Mouse (Mus musculus): ENCODE data around the gene Ckm.

Ckm gene

DNA sequence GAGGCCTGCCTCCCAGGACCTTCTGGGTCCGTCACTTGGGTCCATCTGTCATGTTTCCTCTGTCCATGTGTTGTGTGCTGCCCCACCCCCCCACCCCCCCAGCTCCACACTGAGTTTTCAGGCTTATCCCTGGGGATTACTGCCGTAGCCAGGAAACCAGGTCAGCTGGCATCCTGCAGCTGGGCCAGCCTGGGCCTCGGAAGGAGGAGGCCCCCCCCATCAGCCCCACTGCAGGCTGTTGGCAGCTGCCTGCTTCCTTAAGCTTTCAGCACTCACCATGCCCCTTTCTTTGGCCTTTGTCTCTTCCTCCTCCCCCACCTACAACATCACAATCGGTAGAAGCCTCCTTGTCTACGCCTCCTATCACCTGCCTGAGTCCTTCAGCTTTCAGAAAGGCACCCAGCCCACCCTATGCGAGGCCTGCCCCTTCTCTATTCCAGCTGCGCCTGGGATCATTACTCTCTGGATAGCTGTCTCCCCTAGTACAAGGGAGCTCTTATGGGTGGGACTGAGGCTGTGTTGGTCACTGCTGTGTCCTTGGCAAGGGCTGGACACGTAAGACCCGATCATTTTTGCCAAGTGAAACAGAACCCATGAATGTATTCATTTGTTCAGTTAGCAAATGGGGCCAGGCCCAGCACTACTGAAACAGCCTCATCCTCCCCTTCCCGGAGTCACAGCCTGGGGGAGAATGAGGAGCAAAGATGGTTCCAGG is 15.7 kb upstream of the Ckm start:
- DNase-seq (ENCODE audit: low spot score in 2 of 2) = no peak

DNA sequence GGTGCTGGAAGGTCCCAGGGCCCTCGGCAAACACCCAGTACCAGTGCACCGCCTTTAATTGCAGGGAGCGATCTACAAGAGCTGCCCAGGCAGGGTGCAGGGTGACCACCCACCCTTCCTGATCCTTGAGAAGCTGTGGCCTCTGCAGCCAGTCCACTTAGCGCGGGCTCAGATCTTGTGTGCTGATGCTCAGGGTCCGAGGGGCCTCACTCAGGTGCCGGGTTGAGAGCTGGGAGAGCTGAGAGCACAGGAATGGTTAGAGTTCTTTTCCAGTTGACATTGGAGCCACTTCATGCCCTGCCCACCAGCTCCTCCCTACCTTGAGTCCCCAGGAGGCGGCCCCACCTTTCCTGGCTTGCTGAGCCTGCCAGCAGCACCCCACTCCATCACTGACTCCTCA is 10.1 kb upstream of the Ckm start:
- no peak for DNase-seq (ENCODE audit: low spot score in 2 of 2)

DNA sequence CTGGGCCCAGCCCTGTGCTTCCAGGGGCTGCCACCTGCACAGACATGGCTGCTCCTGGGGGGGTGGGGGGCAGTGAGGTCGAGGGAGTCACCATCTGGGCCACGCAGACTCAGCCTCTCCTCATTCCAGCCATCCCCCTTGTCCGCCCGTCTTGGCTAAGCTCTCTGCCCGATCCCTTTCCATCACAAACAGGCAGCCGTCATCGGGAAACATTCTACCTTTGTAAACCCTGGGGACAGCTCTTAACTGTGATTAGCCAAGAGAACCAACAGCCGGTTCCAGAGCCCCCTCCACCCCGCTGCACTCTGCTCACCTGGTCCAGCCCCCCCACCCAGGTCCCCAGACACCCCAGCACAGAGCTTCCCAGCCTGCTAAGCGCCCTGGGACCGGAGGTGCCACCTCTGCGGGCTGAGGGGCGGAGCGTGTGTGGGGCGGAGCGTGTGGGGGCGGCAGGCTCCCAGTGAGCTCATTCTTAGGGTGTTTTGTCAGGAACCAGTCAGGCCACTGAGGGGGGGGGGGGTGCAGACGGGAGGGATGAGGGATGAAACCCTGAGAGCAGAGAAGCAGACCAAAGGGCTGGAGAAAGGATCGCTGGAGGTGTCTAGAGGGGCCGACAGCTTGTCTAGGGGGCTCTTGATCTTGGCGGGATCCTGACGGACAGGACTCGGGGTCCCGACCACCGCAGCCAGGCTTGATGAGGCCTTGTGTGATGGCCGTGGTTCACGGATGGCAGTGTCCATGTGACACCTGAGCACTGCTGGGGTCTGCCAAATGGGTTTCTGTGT is 4.9 kb upstream of the Ckm start:
- DNase-seq (ENCODE audit: low spot score in 2 of 2) = peak; percentile 62 to 71

DNA sequence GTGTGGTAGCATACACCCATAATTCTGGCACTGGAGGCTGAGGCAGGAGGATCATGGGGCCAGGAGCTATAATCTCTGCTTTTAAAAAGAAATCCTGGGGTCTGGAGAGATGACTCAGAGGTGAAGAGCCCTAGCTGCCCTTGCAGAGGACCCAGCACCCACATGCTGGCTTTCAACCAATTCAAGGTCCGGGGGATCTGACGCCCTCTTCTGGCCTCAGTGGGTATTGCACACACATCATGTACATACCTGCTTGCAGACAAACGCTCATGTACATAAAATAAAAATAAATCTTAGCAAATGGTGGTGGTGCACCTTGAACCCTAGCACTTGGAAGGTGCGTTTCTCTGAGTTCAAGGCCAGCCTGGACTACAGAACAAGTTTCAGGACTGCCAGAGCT is 3.6 kb upstream of the Ckm start:
- no peak for DNase-seq (ENCODE audit: low spot score in 2 of 2)

DNA sequence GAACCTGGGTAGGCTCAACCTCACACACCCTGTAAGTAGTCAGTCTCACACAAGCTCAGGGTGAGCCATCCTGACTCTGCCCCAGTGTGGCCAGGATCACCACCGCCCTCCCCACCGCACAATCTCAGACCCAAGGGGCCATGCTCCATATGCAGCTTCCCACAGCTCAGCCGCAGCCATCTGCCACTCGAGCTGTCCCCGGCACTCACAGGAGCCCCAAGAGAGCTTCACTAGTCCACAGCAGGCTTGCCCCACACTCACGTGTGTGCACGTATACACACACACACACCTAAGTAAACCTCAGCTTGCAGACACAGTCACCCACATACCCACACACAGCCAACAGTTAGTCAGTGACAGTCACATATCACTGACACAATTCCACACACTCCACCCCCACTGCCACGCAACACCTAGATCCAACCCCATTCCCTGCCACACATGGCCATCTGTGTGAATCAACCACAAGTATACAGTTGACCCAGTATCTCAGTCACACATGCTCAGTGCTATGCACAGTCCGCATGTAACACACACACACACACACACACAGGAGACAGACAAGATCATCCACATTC is 2.0 kb upstream of the Ckm start:
- DNase-seq (ENCODE audit: low spot score in 2 of 2) = no peak

DNA sequence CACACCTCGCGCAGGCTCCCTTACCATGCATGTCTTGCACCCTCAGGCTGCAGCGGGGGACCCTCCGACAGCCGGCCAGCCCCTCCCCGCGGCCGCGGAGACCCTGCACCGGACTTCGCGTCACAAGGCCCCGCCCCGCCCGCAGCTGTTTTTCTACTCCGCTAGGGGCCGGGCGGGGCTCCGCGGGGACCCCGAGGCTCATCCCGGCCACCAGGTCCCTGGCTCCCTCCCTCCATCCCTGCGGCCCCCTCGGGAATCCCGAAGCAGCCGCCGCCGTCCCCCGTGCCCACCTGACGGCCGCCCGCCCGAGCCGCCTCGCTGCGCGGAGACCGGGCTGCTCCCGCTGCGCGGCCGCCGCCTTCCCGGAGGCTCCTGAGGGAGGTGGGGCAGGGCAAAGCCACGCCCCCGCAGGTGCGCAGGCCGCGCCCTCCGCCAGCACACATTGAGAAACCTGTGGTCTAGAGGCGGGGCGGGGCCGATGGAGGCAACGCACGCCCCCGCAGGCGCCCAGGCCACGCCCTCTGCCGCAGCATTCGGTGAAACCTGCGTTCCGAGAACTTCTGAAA is 762 bp upstream of the Ckm start, which contains the start of gene Klc3:
Gene Klc3, minus strand, starts transcription at position 374 of the 566 bp plus-strand sequence.
- peak; percentile 71 to 73 for DNase-seq (ENCODE audit: low spot score in 2 of 2)

- peak; percentile 74 to 80 for DNase-seq (ENCODE audit: low spot score in 2 of 2)
Measured at GRCm38 (mm10) chr7:19405417-19405816, 841 bp downstream of the Ckm start.

GRCm38 (mm10) chr7:19409753-19410152 is 5.2 kb downstream of the Ckm start:
- no peak for DNase-seq (ENCODE audit: low spot score in 2 of 2)

GRCm38 (mm10) chr7:19410766-19411344 is 6.3 kb downstream of the Ckm start:
- DNase-seq (ENCODE audit: low spot score in 2 of 2) = no peak

- DNase-seq (ENCODE audit: low spot score in 2 of 2) = no peak
Measured at GRCm38 (mm10) chr7:19411783-19412182, 7.2 kb downstream of the Ckm start.

DNA sequence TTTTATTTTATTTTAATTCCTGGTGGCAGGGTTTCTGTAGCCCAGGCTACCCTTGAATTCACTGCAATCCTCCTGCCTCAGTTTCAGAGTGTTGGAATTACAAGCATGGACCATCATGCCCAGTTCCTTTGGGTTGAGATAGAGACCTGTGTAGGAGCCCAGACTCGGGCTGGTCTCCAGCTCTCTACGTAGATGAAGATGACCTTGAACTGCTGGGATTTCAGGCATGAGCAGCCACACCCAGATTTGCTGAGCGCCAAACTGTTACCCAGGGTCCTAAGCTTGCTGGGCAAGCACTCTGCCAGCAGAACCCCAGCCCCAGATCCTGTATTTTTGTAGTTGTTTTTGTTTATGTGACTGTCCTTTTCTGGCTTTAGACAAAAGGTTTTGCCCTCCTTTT is 8.9 kb downstream of the Ckm start:
- DNase-seq (ENCODE audit: low spot score in 2 of 2) = no peak

GRCm38 (mm10) chr7:19416590-19416989 is 12.0 kb downstream of the Ckm start:
- DNase-seq (ENCODE audit: low spot score in 2 of 2) = no peak

GRCm38 (mm10) chr7:19420121-19420520 is 15.5 kb downstream of the Ckm start:
- DNase-seq (ENCODE audit: low spot score in 2 of 2) = no peak

- peak; percentile 74 to 85 for DNase-seq (ENCODE audit: low spot score in 2 of 2)
Measured at GRCm38 (mm10) chr7:19420821-19421636, 16.5 kb downstream of the Ckm start.

DNA sequence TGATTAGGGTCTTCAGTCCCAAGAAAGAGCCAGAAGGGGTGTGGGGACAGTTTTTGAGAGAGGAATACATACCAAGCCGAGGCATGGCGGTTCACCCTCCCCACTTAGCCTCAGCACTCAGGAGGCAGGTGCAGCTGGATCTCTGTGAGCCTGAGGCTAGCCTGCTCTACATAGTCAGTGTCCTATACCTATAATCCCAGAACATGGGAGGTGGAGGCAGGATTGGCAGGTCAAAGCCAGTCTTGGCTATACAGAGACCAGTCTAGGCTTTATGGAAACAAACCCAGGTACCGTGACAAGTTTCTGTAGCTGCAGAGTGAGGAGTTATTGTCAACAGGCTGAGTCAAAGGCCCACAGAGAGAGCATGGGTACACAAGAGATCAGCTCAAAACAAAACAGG is 18.5 kb downstream of the Ckm start:
- DNase-seq (ENCODE audit: low spot score in 2 of 2) = no peak

GRCm38 (mm10) chr7:19424051-19424450 is 19.5 kb downstream of the Ckm start:
- no peak for DNase-seq (ENCODE audit: low spot score in 2 of 2)

GRCm38 (mm10) chr7:19426349-19426748 is 21.8 kb downstream of the Ckm start:
- DNase-seq (ENCODE audit: low spot score in 2 of 2) = no peak

DNA sequence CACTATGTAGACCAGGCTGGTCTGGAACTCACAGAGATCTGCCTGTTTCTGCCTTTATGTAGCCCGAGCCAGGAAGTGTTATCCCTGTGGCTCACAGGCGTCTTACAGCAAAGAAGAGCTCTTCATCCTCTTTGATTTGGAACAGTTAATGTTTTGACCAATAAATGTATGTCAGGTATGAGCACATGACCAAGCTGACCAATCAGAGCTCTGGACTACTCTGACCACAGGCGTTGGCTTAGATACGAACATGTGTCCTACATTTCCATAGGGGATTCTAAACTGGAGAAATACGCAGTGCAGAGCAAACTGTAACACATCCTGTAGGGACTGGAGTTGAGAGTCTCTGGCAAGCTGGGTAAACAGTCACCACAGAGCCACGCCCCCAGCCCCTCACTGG is 22.3 kb downstream of the Ckm start:
- no peak for DNase-seq (ENCODE audit: low spot score in 2 of 2)

DNA sequence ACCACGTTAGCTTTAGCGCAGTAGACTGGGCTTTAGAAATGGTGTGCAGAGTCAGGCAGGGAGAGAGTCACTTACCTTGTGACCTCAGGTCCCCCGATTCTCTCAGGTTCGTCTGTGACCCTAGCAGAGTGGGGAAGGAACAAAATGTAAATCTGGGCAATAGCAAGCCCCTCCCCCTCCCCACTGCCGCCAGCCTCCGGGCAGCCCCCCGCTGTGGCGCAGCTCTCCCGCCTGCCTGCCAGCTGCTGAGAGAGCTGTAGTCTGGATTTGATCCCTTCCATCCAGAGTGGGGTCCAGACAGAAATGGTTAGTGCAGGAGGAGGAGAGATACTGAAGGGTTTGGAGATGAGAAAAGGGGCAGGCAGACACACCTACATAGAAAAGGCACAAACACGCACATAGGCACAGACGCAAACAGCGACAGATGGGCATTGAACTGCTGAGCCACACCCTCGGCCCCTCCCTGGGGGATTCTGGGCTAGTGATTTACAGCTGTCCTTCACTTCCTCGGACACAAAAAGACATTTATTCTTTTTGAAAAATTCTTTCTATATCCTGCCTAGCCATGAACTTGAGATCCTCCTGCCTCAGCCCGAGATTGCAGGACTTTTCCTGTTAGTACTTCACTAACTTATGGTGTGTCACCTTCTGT is 23.5 kb downstream of the Ckm start:
- no peak for DNase-seq (ENCODE audit: low spot score in 2 of 2)

GRCm38 (mm10) chr7:19429726-19430125 is 25.1 kb downstream of the Ckm start:
- no peak for DNase-seq (ENCODE audit: low spot score in 2 of 2)

- no peak for DNase-seq (ENCODE audit: low spot score in 2 of 2)
Measured at GRCm38 (mm10) chr7:19430402-19430801, 25.8 kb downstream of the Ckm start.

Measured in urinary bladder, postnatal 36 days (tissue).